Mouse (Mus musculus): Measurements from ENCODE around the gene Sirt4.

GRCm38 (mm10) chr5:115524471-115524870, 39.9 kb upstream of the Sirt4 start:
- TF ChIP-seq CTCF (IDR thresholded peaks at IDR 0.05; ENCODE audit: control insufficient read depth, insufficient read depth, insufficient replicate concordance, low read depth, low read length): no peak
- TF ChIP-seq POLR2A (IDR thresholded peaks at IDR 0.05; ENCODE audit: control insufficient read depth, low read depth, low read length): no peak

Data from testis, adult 2 months (tissue).